Mouse (Mus musculus): ENCODE measurements at regions not wholly inside any gene's neighbourhood (a gene's known extent, or its start where the extent isn't known, plus 50 kb on each side); places are given as distances from the start of the nearest gene placed in this dataset.

DNA sequence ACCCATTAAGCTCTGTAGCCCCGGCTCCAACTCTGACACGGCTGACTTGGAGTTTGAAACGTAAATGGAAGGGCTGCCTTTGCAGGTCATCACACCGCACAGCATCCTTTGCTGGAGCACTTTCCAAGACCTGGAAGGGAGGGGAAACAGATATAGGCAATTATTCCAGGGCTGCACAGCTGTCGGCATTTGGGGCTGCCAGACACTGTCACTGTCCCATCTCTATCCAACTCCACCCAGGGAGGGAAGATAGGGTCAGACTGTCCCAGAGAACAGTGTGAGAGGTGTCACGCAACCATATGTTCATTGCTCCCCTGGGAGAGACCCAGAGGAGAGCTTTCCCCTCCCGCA is 162.7 kb upstream of the Lmo4 start:
- Histone ChIP-seq H3K9ac (ENCODE audit: low read depth, low read length) (no peak overlapping the region), H3K4me3 (ENCODE audit: insufficient read depth, low read depth, low read length) (no peak overlapping the region), H3K27me3 (ENCODE audit: control insufficient read depth, insufficient read depth, low read length) (no peaks in the 10 kb centered on the region), H3K79me2 (ENCODE audit: control insufficient read depth, insufficient read depth, low read length) (no peaks in the 10 kb centered on the region), H3K36me3 (ENCODE audit: control insufficient read depth, insufficient read depth, low read length) (no peaks in the 10 kb centered on the region), H3K4me1 (ENCODE audit: control insufficient read depth, insufficient read depth, low read length) (no peaks in the 10 kb centered on the region), H3K27ac (replicated peaks; ENCODE audit: insufficient read depth, low read depth, low read length) (no peak overlapping the region)
- 47% methylated on average over 7 of the region's 7 CpGs for WGBS
- no peak for DNase-seq (ENCODE audit: extremely low read depth, low read depth, low spot score)
- no peak for TF ChIP-seq CTCF (IDR thresholded peaks at IDR 0.05; ENCODE audit: low read depth, low read length)
- TF ChIP-seq POLR2A (IDR thresholded peaks at IDR 0.05; ENCODE audit: extremely low read depth, insufficient read depth, low read length): no peak

DNA sequence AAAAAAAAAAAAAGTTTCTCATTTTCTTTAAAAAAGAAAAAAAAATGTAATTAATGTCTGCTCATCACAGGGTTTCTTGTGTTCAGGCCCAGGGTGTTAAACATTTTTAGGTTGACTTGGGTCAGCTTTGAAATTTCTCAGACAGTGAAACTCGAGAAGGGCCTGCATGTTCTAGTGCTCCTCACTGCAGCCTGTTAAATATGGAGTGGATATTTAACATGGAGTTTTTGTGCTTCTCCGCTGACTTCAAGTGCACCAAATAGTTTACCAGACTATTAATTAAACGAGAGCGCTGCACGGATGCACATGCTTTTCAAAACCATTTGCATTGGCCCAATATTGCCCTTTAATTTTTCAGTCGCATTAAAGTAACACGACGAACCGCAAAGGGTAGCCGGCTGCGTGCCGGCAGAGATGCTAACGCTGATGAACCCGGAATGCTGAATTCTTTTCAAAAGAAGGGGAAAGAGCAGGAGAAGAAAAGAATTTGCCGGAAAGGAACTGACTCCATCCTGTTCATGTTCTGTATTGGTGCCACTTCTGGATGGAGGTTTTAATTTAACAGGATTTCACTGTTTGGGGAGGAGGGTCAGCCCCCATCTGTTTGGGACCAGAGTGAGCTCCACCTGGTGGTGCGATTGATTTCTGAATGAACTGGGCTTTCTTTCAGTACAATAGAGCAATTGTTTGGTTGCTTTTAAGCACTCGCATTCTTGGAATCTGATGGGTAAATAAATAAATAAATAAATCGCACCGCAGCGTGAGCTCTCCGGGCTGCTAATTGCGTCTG is 162.2 kb upstream of the Lmo4 start:
- 58% methylated on average over 22 of the region's 22 CpGs for WGBS
- Histone ChIP-seq H3K36me3 (ENCODE audit: control insufficient read depth, insufficient read depth, low read length) (no peaks in the 10 kb centered on the region), H3K4me3 (ENCODE audit: insufficient read depth, low read depth, low read length) (no peak overlapping the region), H3K4me1 (ENCODE audit: control insufficient read depth, insufficient read depth, low read length) (no peaks in the 10 kb centered on the region), H3K27me3 (ENCODE audit: control insufficient read depth, insufficient read depth, low read length) (no peaks in the 10 kb centered on the region), H3K27ac (replicated peaks; ENCODE audit: insufficient read depth, low read depth, low read length) (no peak overlapping the region), H3K9ac (ENCODE audit: low read depth, low read length) (no peak overlapping the region), H3K79me2 (ENCODE audit: control insufficient read depth, insufficient read depth, low read length) (no peaks in the 10 kb centered on the region)
- TF ChIP-seq CTCF (IDR thresholded peaks at IDR 0.05; ENCODE audit: low read depth, low read length): no peak
- TF ChIP-seq POLR2A (IDR thresholded peaks at IDR 0.05; ENCODE audit: extremely low read depth, insufficient read depth, low read length): no peak
- DNase-seq (ENCODE audit: extremely low read depth, low read depth, low spot score): no peak

DNA sequence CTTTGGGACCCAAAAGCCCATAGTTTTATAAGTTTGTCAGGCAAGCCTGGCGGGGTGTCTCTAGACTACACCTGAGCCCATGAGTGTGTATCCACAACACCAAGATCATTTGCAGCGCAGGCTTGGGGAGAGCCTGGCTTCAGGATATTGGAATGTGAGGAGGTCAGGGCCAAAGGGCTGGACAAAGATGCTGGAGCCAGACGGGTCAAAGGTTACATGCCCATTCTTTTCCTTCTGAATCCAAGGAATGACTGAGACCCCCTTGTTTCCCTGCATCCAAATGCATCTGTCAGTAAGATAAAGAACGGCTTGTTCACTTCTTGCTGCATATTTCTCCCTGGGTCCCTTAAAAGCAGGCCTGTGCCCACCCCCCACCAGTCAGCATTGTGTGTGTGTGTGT is 160.9 kb upstream of the Lmo4 start:
- no peak for DNase-seq (ENCODE audit: extremely low read depth, low read depth, low spot score)
- Histone ChIP-seq H3K4me1 (ENCODE audit: control insufficient read depth, insufficient read depth, low read length) (no peaks in the 10 kb centered on the region), H3K9ac (ENCODE audit: low read depth, low read length) (no peak overlapping the region), H3K27ac (replicated peaks; ENCODE audit: insufficient read depth, low read depth, low read length) (no peak overlapping the region), H3K36me3 (ENCODE audit: control insufficient read depth, insufficient read depth, low read length) (no peaks in the 10 kb centered on the region), H3K4me3 (ENCODE audit: insufficient read depth, low read depth, low read length) (no peak overlapping the region), H3K79me2 (ENCODE audit: control insufficient read depth, insufficient read depth, low read length) (no peaks in the 10 kb centered on the region), H3K27me3 (ENCODE audit: control insufficient read depth, insufficient read depth, low read length) (no peaks in the 10 kb centered on the region)
- WGBS: 88% methylated on average over 4 of the region's 4 CpGs
- TF ChIP-seq POLR2A (IDR thresholded peaks at IDR 0.05; ENCODE audit: extremely low read depth, insufficient read depth, low read length) (no peak), CTCF (IDR thresholded peaks at IDR 0.05; ENCODE audit: low read depth, low read length) (no peak)

DNA sequence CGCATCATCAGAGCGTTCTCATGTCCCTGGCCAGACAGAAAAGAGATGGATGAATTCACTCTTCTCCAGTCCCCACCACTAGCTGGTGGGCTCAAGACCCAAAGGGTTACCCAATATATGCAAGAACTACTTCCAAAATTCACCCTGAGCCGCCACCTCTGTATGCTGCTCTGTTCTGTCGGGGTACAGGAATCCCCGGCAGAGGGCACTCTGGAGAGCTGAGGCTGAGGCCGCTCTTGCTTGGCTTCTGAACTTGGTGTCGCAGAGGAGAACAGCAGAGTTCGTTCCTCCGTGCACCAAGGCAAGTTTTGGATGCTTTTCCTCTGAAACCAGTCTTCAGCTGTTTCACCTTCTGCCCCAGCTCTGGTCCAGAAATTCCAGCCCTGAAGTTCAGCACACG is 157.5 kb upstream of the Lmo4 start:
- DNase-seq (ENCODE audit: extremely low read depth, low read depth, low spot score): no peak
- H3K4me1 ChIP-seq (ENCODE audit: control insufficient read depth, insufficient read depth, low read length): no peaks in the 10 kb centered on the region
- TF ChIP-seq CTCF (IDR thresholded peaks at IDR 0.05; ENCODE audit: low read depth, low read length) (peak; percentile 61), POLR2A (IDR thresholded peaks at IDR 0.05; ENCODE audit: extremely low read depth, insufficient read depth, low read length) (no peak)
- no peaks in the 10 kb centered on the region for H3K79me2 ChIP-seq (ENCODE audit: control insufficient read depth, insufficient read depth, low read length)
- WGBS: 68% methylated on average over 10 of the region's 10 CpGs
- no peak overlapping the region for H3K9ac ChIP-seq (ENCODE audit: low read depth, low read length)
- H3K27ac ChIP-seq (replicated peaks; ENCODE audit: insufficient read depth, low read depth, low read length): no peak overlapping the region
- no peaks in the 10 kb centered on the region for H3K36me3 ChIP-seq (ENCODE audit: control insufficient read depth, insufficient read depth, low read length)
- H3K4me3 ChIP-seq (ENCODE audit: insufficient read depth, low read depth, low read length): no peak overlapping the region
- no peaks in the 10 kb centered on the region for H3K27me3 ChIP-seq (ENCODE audit: control insufficient read depth, insufficient read depth, low read length)

DNA sequence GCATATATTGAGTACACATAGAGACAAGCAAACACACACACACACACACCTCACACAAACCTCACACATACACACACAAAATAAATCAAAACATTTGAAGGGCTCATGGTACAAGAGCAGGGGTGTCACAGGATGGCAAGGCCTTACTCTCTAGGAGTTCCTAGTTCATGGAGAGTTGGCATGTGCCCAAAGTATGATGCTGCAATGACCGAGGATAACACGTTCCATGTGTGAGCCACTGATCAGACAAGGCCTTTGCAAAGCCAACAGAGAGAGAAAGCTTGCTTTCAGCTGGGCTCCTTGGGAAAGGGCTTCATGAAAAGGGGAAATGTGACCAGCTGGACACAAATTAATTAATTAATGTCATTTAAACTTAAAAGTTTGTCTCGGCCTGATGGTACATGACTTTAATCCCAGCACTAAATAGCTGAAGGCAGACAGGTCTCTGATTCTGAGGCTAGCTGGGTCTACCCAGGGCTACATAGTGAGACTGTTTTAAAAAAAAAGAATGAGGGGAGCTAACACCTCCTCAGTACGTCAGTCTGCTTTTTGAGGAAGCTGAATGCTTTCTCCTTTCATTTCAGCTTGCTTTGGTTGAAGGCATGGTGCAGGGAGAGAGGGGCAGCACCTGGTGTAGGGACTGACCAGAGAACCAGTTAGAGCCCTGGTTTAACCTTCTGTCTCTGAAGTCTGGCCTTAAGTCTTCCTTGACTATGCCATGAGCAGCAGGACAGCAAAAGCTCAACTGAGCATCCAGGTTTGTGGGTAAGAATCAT is 156.4 kb upstream of the Lmo4 start:
- Histone ChIP-seq H3K4me3 (ENCODE audit: insufficient read depth, low read depth, low read length) (no peak overlapping the region), H3K79me2 (ENCODE audit: control insufficient read depth, insufficient read depth, low read length) (no peaks in the 10 kb centered on the region), H3K4me1 (ENCODE audit: control insufficient read depth, insufficient read depth, low read length) (no peaks in the 10 kb centered on the region), H3K27ac (replicated peaks; ENCODE audit: insufficient read depth, low read depth, low read length) (no peak overlapping the region), H3K27me3 (ENCODE audit: control insufficient read depth, insufficient read depth, low read length) (no peaks in the 10 kb centered on the region), H3K36me3 (ENCODE audit: control insufficient read depth, insufficient read depth, low read length) (no peaks in the 10 kb centered on the region), H3K9ac (ENCODE audit: low read depth, low read length) (no peak overlapping the region)
- 85% methylated on average over 4 of the region's 4 CpGs for WGBS
- TF ChIP-seq POLR2A (IDR thresholded peaks at IDR 0.05; ENCODE audit: extremely low read depth, insufficient read depth, low read length) (no peak), CTCF (IDR thresholded peaks at IDR 0.05; ENCODE audit: low read depth, low read length) (no peak)
- no peak for DNase-seq (ENCODE audit: extremely low read depth, low read depth, low spot score)

DNA sequence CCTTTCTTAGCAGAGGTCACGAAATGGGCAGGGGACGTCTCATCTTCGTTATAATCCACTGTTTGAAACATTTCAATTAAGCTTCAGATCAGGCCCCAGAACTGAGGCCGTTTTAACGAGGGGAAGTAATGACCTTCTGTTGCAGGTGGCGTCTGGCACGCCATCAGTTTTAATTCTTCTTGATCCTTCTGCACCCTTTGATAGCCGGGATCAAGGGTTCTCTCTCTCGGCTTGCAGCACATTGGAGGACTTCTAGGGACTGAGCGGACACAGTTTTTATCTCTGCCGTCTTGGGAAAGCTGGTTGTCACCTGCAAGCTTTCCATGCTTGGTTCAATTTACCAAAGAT is 151.9 kb upstream of the Lmo4 start:
- Histone ChIP-seq H3K36me3 (ENCODE audit: control insufficient read depth, insufficient read depth, low read length) (no peaks in the 10 kb centered on the region), H3K27ac (replicated peaks; ENCODE audit: insufficient read depth, low read depth, low read length) (no peak overlapping the region), H3K27me3 (ENCODE audit: control insufficient read depth, insufficient read depth, low read length) (no peaks in the 10 kb centered on the region), H3K9ac (ENCODE audit: low read depth, low read length) (no peak overlapping the region), H3K4me1 (ENCODE audit: control insufficient read depth, insufficient read depth, low read length) (no peaks in the 10 kb centered on the region), H3K79me2 (ENCODE audit: control insufficient read depth, insufficient read depth, low read length) (no peaks in the 10 kb centered on the region), H3K4me3 (ENCODE audit: insufficient read depth, low read depth, low read length) (no peak overlapping the region)
- WGBS: 85% methylated on average over 11 of the region's 11 CpGs
- no peak for TF ChIP-seq CTCF (IDR thresholded peaks at IDR 0.05; ENCODE audit: low read depth, low read length)
- no peak for DNase-seq (ENCODE audit: extremely low read depth, low read depth, low spot score)

All from liver, adult 2 months (tissue).